Mouse (Mus musculus) embryonic facial prominence, embryonic 11.5 days (tissue): Measurements from ENCODE around the gene Cerk. TPM values are rescaled to one million over a fixed set of nuclear protein-coding genes. Genes with fewer than 3 reads are reported as not detected.
"Not testable (repeated sequence)": the region's sequence is repeated elsewhere in the genome, so short reads cannot be mapped to it uniquely, and the experiment has no call there.

Experiments used
- ATAC-seq: fragments of 200-750 bp; cut with Nextera tagmentation; replicated peaks from 2 replicates; pipeline ENCODE4 v1.8.0; 2017; ENCODE audit warnings: low read depth; ENCODE audit not compliant: insufficient number of reproducible peaks, low FRiP score, low TSS enrichment
- DNase-seq: peaks from one replicate; pipeline ENCODE4 v3.0.0-alpha.2; 2015; ENCODE audit warnings: low spot score
- H3K27ac ChIP-seq: fragments of 300-500 bp; sonication (generic); replicated peaks from 2 replicates; pipeline ENCODE4 v1.5.1; 2014; ENCODE audit warnings: mild to moderate bottlenecking, low read depth, low read length, control low read depth
- H3K27me3 ChIP-seq: fragments of 300-500 bp; sonication (generic); 2 replicates; pipeline ENCODE4 v1.6.1; 2014; ENCODE audit warnings: mild to moderate bottlenecking, low read length, moderate library complexity, mixed read lengths; ENCODE audit not compliant: control insufficient read depth, insufficient read depth
- H3K36me3 ChIP-seq: fragments of 300-500 bp; sonication (generic); replicated peaks from 2 replicates; pipeline ENCODE4 v1.6.1; 2014; ENCODE audit warnings: low read depth, mild to moderate bottlenecking, low read length, moderate library complexity, mixed read lengths; ENCODE audit not compliant: control insufficient read depth, insufficient read depth
- H3K4me1 ChIP-seq: fragments of 300-500 bp; sonication (generic); 2 replicates; pipeline ENCODE4 v1.6.1; 2014; ENCODE audit warnings: low read length, mixed read lengths; ENCODE audit not compliant: control insufficient read depth, insufficient read depth
- H3K4me2 ChIP-seq: fragments of 300-500 bp; sonication (generic); 2 replicates; pipeline ENCODE4 v1.6.1; 2014; ENCODE audit warnings: low read depth, mild to moderate bottlenecking, control low read depth, low read length, moderate library complexity
- H3K4me3 ChIP-seq: fragments of 300-500 bp; sonication (generic); 2 replicates; pipeline ENCODE4 v1.5.1; 2014; ENCODE audit warnings: low read depth, low read length, control low read depth
- H3K9ac ChIP-seq: fragments of 300-500 bp; sonication (generic); replicated peaks from 2 replicates; pipeline ENCODE4 v1.6.1; 2014; ENCODE audit warnings: mild to moderate bottlenecking, control low read depth, low read length
- H3K9me3 ChIP-seq: fragments of 300-500 bp; sonication (generic); replicated peaks from 2 replicates; pipeline ENCODE4 v1.6.1; 2016; ENCODE audit warnings: mild to moderate bottlenecking, low read length, inconsistent platforms, mixed read lengths; ENCODE audit not compliant: control insufficient read depth
- WGBS: fragments of 180-500 bp; shearing (Covaris S2); extraction: QIAGEN DNeasy Blood & Tissue Kit; methylation state at CpG from one replicate; pipeline ENCODE4 v1.1.7; 2014; 5-methylcytosine and 5-hydroxymethylcytosine counted together
- polyA plus RNA-seq: library from polyadenylated mRNA; unstranded; fragments of >200 nt; fragmentation: Nextera tagmentation; extraction: Ambion mirVana; gene quantifications from 2 replicates; pipeline ENCODE4 v1.2.1, GENCODE M21; 2014

Gene Cerk
- polyA plus RNA-seq, 1 experiment from 2014 or later, result 16.3 TPM

- not testable (repeated sequence) for H3K27me3 ChIP-seq, H3K9me3 ChIP-seq, H3K27ac ChIP-seq, H3K9ac ChIP-seq, H3K36me3 ChIP-seq, H3K4me1 ChIP-seq, H3K4me3 ChIP-seq, H3K4me2 ChIP-seq, ATAC-seq, DNase-seq
- 90% methylated on average over 2 of the region's 2 CpGs for WGBS
Observed at GRCm38 (mm10) chr15:86177703-86178251, 8.2 kb downstream of the Cerk start.

- no peaks in the 10 kb centered on the region for H3K36me3 ChIP-seq
- 71% methylated on average over 22 of the region's 22 CpGs for WGBS
- H3K4me2 ChIP-seq, result no peak overlapping the region
- H3K27ac ChIP-seq, result no peak overlapping the region
- no peaks in the 10 kb centered on the region for H3K9me3 ChIP-seq
- H3K9ac ChIP-seq, result no peak overlapping the region
- DNase-seq (no peak), ATAC-seq (no peak)
- H3K4me1 ChIP-seq, result peaks cover 3% of the 10 kb centered on the region
- no peak overlapping the region for H3K4me3 ChIP-seq
- no peaks in the 10 kb centered on the region for H3K27me3 ChIP-seq
Observed at GRCm38 (mm10) chr15:86176771-86177702, 8.9 kb downstream of the Cerk start.

- ATAC-seq (no peak), DNase-seq (no peak)
- Histone ChIP-seq H3K4me3 (no peak overlapping the region), H3K27me3 (no peaks in the 10 kb centered on the region), H3K27ac (no peak overlapping the region), H3K9me3 (no peaks in the 10 kb centered on the region), H3K36me3 (no peaks in the 10 kb centered on the region), H3K9ac (no peak overlapping the region), H3K4me1 (peaks cover 3% of the 10 kb centered on the region), H3K4me2 (no peak overlapping the region)
- WGBS, result 81% methylated on average over 10 of the region's 10 CpGs
Observed at GRCm38 (mm10) chr15:86176166-86176565, 9.8 kb downstream of the Cerk start.

- Histone ChIP-seq H3K9me3 (no peaks in the 10 kb centered on the region), H3K36me3 (no peaks in the 10 kb centered on the region), H3K4me3 (no peak overlapping the region), H3K27me3 (no peaks in the 10 kb centered on the region), H3K27ac (no peak overlapping the region), H3K4me1 (peaks cover 3% of the 10 kb centered on the region), H3K4me2 (no peak overlapping the region), H3K9ac (no peak overlapping the region)
- ATAC-seq (no peak), DNase-seq (no peak)
- 78% methylated on average over 3 of the region's 3 CpGs for WGBS
Observed at GRCm38 (mm10) chr15:86175253-86176050, 10.5 kb downstream of the Cerk start.

- Histone ChIP-seq H3K9ac (no peak overlapping the region; the same call in 1 of the 2 replicates), H3K36me3 (no peaks in the 10 kb centered on the region), H3K27ac (no peak overlapping the region), H3K4me1 (peaks cover 3% of the 10 kb centered on the region), H3K4me3 (no peak overlapping the region), H3K4me2 (no peak overlapping the region), H3K9me3 (no peaks in the 10 kb centered on the region), H3K27me3 (no peaks in the 10 kb centered on the region)
- ATAC-seq, result no peak
- 24% methylated on average over 16 of the region's 16 CpGs for WGBS
- peak; percentile 23 for DNase-seq
Observed at GRCm38 (mm10) chr15:86173136-86173985, 12.6 kb downstream of the Cerk start.

GRCm38 (mm10) chr15:86172526-86172925 lies 13.4 kb downstream of the Cerk start:
- Histone ChIP-seq H3K4me3 (no peak overlapping the region), H3K4me2 (no peak overlapping the region), H3K27ac (no peak overlapping the region), H3K4me1 (peaks cover 3% of the 10 kb centered on the region), H3K9ac (no peak overlapping the region), H3K27me3 (no peaks in the 10 kb centered on the region), H3K36me3 (no peaks in the 10 kb centered on the region), H3K9me3 (no peaks in the 10 kb centered on the region)
- WGBS, result 72% methylated on average over 6 of the region's 6 CpGs
- ATAC-seq, result no peak
- DNase-seq, result no peak

- H3K9me3 ChIP-seq, result no peaks in the 10 kb centered on the region
- WGBS, result 60% methylated on average over 3 of the region's 3 CpGs
- no peaks in the 10 kb centered on the region for H3K27me3 ChIP-seq
- no peak overlapping the region for H3K9ac ChIP-seq
- no peak overlapping the region for H3K27ac ChIP-seq
- H3K4me1 ChIP-seq, result peaks cover 3% of the 10 kb centered on the region
- ATAC-seq (no peak), DNase-seq (no peak)
- H3K4me3 ChIP-seq, result no peak overlapping the region
- no peaks in the 10 kb centered on the region for H3K36me3 ChIP-seq
- H3K4me2 ChIP-seq, result no peak overlapping the region
Observed at GRCm38 (mm10) chr15:86172124-86172523, 13.8 kb downstream of the Cerk start.
